Mouse (Mus musculus) urinary bladder, postnatal 14 days (tissue): ENCODE results near the gene Cyba.
A peak's percentile ranks its signal among the peaks of the same experiment; 100 is the strongest.

Source experiments
- DNase-seq: peaks from one replicate; pipeline ENCODE4 v3.0.0; 2021; ENCODE audit warnings: low spot score

Gene Cyba

GRCm38 (mm10) chr8:122432443-122433268 is at the start of gene Cyba:
Cyba (minus strand) TSS chr8:122432930.
- peak; percentile 75 for DNase-seq

GRCm38 (mm10) chr8:122482448-122482847 is 49.7 kb upstream of the Cyba start:
- DNase-seq: no peak

GRCm38 (mm10) chr8:122475580-122476320 is 43.0 kb upstream of the Cyba start, which contains the start of the genes Rnf166 and Ctu2:
Rnf166 (minus strand) TSS chr8:122476064.
Ctu2 (plus strand) TSS chr8:122476143.
- peak; percentile 92 for DNase-seq

GRCm38 (mm10) chr8:122474951-122475560 is 42.3 kb upstream of the Cyba start:
- DNase-seq: peak; percentile 38

GRCm38 (mm10) chr8:122473911-122474421 is 41.2 kb upstream of the Cyba start:
- no peak for DNase-seq

GRCm38 (mm10) chr8:122470691-122471090 is 38.0 kb upstream of the Cyba start:
- no peak for DNase-seq

- no peak for DNase-seq
Measured at GRCm38 (mm10) chr8:122469965-122470364, 37.2 kb upstream of the Cyba start.

- no peak for DNase-seq
Measured at GRCm38 (mm10) chr8:122469407-122469806, 36.7 kb upstream of the Cyba start.

- DNase-seq: no peak
Measured at GRCm38 (mm10) chr8:122467816-122468215, 35.1 kb upstream of the Cyba start.

- no peak for DNase-seq
Measured at GRCm38 (mm10) chr8:122464985-122465384, 32.3 kb upstream of the Cyba start.

GRCm38 (mm10) chr8:122463651-122464640 is 31.2 kb upstream of the Cyba start:
- peak; percentile 57 for DNase-seq

GRCm38 (mm10) chr8:122462510-122462909 is 29.8 kb upstream of the Cyba start:
- no peak for DNase-seq

GRCm38 (mm10) chr8:122461473-122462148 is 28.9 kb upstream of the Cyba start:
- no peak for DNase-seq

GRCm38 (mm10) chr8:122460524-122461472 is 28.1 kb upstream of the Cyba start, which contains the start of gene Snai3:
Snai3 (minus strand) TSS chr8:122460733.
- DNase-seq: peak; percentile 77

GRCm38 (mm10) chr8:122459990-122460389 is 27.3 kb upstream of the Cyba start:
- DNase-seq: no peak

GRCm38 (mm10) chr8:122459218-122459900 is 26.6 kb upstream of the Cyba start:
- DNase-seq: no peak

GRCm38 (mm10) chr8:122457171-122457570 is 24.4 kb upstream of the Cyba start:
- DNase-seq: peak; percentile 57

- no peak for DNase-seq
Measured at GRCm38 (mm10) chr8:122454409-122454808, 21.7 kb upstream of the Cyba start.

- no peak for DNase-seq
Measured at GRCm38 (mm10) chr8:122452154-122452553, 19.4 kb upstream of the Cyba start.
